Mouse (Mus musculus): ENCODE results near the gene Grik5.

GRCm38 (mm10) chr7:24971972-24972893 is 99.9 kb downstream of the Grik5 start, which contains the start of gene Rabac1:
- TF ChIP-seq CTCF (IDR thresholded peaks at IDR 0.05; ENCODE audit: control insufficient read depth, insufficient read depth, insufficient read length) (peak; percentile 27), CEBPB (IDR thresholded peaks at IDR 0.05; ENCODE audit: low read depth) (no peak), MAX (IDR thresholded peaks at IDR 0.05) (no peak), USF1 (IDR thresholded peaks at IDR 0.05; ENCODE audit: low read depth) (no peak), MYOD1 (IDR thresholded peaks at IDR 0.05; ENCODE audit: control insufficient read depth, insufficient read length, low read depth) (no peak)

All from C2C12 (cell line).